Mouse (Mus musculus) CH12.LX (cell line): ENCODE measurements at regions not wholly inside any gene's neighbourhood (a gene's known extent, or its start where the extent isn't known, plus 50 kb on each side); places are given as distances from the start of the nearest gene placed in this dataset.

Source experiments
- CTCF ChIP-seq, 2 experiments: IDR thresholded peaks in 1 of 2; conservative IDR thresholded peaks in 1 of 2; 2 replicates each; pipeline ENCODE4 v1.5.1; 2011 to 2012; ENCODE audit warnings: low read depth in 2 of 2, low read length in 2 of 2, improper control_type of control experiment in 1 of 2, inconsistent platforms in 1 of 2, mild to moderate bottlenecking in 1 of 2, moderate library complexity in 1 of 2
- POLR2A ChIP-seq: IDR thresholded peaks from 2 replicates; pipeline ENCODE4 v1.6.1; 2011; ENCODE audit warnings: low read depth, mild to moderate bottlenecking, improper control_type of control experiment, low read length

DNA sequence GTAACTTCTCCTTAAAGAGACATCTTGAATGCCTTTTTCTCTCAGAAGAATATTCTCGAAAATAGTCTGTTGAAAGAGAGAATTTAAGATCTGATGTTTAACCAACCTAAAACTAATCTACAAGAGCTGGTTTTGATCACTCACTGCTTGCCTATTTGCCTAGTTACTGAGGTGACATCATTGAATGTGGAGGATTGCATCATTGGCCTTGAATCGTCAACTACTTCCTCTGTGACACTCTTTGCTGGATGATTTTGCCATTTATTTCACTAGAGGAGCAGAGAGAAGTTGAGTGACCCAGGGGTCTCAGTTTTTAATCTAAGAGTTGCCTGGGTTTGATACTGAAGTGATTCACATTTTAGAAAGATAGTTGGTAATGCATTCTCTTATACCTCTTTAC is 174.6 kb downstream of the Csl start:
- TF ChIP-seq POLR2A (no peak), CTCF (conservative IDR thresholded peaks at IDR 0.05 in 1 of 2, IDR thresholded peaks at IDR 0.05 in 1 of 2; ENCODE audit: low read depth in 2 of 2, low read length in 2 of 2) (no peak)
